Mouse (Mus musculus) skeletal muscle tissue, adult 2 months (tissue): ENCODE data around the gene Ubac2.
"Not testable (repeated sequence)": the region's sequence is repeated elsewhere in the genome, so short reads cannot be mapped to it uniquely, and the experiment has no call there.

Experiments
- DNase-seq: peaks from one replicate; pipeline ENCODE4 v3.0.0-alpha.2; 2012; ENCODE audit warnings: low read depth, low spot score

Ubac2 gene

GRCm38 (mm10) chr14:122047784-122048183, 169.4 kb downstream of the Ubac2 start:
- no peak for DNase-seq

DNA sequence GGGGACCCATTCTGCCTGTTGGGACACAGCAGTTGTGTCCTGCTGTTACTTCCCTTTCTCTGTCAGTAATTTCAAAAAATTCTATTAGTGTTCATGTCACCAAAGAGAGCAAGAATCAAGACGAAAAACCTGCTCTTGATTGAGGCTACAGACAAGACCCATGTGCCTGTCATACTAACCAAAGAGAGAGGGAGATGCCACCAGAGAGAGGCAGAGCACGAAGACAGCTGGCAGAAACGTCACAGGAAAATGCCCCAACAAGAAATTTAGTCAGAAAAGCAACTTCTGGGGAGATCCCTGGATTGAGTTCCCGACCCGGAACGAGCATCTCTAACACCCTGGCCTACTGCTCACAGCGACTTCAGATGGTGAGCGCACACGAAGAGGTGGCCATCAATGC, 170.4 kb downstream of the Ubac2 start:
- DNase-seq: no peak

GRCm38 (mm10) chr14:122052896-122053635, 174.6 kb downstream of the Ubac2 start:
- DNase-seq: no peak

DNA sequence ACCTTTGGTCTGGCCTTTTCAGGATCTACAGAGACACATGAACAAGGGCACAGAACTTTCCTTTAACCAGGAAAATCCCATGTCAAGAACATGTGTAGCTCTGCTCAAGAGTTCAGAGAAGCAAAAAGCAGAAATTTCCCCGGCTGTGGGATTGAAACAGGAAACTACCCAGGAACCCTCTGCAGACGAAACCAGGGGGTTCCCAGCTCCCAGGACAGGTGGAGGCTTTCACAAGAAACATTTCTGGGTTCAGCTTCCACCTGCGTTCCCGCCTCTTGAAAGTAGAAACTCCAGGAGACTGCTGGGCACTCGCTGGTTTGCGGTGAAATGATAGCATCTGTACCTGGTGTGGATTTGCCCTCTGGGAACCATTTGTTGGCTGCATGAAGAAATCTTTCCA, 178.5 kb downstream of the Ubac2 start:
- no peak for DNase-seq

DNA sequence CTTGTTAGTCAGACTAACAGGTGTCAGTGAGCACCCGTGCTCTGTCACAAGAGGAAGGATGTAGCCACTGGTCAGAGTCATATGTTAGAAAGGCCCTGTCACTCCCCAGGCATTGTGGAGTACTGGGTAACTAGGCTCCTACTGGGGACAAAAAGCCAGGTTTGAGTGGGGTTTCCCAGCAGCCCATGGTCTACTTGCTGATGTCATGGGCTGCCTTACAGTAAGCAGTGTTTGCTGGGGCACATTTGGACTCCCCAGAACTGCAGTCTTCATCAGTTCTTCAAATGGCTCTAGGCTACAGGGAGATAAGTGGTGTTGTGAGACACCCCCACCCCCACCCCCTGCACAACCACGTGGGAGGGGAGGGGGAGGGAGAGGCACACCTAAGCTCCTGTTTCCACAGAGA, 179.5 kb downstream of the Ubac2 start:
- no peak for DNase-seq

DNA sequence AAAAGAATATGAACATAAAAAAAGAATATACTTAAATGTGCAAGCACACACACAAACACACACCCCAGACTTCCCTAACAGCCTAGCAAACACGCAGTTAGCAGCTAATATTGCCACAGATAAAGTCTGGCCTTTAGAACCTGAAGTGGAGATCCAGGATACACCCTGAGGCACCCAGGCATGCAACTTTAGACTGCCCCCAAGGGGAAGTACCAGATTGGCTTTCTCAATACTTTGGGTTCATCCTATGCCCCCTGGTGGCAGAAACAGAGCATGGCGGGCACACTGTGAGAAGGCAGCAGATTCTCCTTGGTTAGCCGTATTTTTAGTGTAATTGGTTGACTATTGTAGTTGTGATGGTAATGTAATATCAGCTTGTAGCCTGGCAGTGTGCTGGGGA, 182.2 kb downstream of the Ubac2 start:
- peak; percentile 69 for DNase-seq

GRCm38 (mm10) chr14:122061376-122061775, 183.0 kb downstream of the Ubac2 start:
- DNase-seq: no peak

- DNase-seq: no peak
Measured at GRCm38 (mm10) chr14:122062411-122063090, 184.1 kb downstream of the Ubac2 start.

- DNase-seq: no peak
Measured at GRCm38 (mm10) chr14:122063599-122063998, 185.2 kb downstream of the Ubac2 start.

- peak; percentile 34 for DNase-seq
Measured at GRCm38 (mm10) chr14:122064519-122064918, 186.1 kb downstream of the Ubac2 start.

GRCm38 (mm10) chr14:122066243-122066642, 187.8 kb downstream of the Ubac2 start:
- DNase-seq: no peak

DNA sequence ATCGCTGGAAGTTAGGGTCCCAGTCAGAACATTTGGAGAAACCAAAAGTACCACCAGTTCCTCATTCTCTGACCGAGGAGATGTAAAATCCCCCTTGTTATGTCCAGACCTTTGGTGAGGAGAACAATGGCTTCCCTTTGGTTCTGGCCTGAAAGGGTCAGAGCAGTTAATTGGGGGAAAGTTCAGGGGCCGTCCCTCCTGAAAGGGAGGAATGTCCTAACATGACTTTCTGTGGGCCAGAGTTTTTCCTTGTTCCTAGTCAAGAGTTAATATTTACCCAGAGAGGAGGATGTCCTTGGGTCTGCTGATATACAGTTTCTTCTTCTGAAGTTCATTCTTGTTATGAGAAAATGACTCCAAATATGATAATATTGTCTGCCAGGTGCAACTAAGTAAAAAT, 189.6 kb downstream of the Ubac2 start:
- not testable (repeated sequence) for DNase-seq

DNA sequence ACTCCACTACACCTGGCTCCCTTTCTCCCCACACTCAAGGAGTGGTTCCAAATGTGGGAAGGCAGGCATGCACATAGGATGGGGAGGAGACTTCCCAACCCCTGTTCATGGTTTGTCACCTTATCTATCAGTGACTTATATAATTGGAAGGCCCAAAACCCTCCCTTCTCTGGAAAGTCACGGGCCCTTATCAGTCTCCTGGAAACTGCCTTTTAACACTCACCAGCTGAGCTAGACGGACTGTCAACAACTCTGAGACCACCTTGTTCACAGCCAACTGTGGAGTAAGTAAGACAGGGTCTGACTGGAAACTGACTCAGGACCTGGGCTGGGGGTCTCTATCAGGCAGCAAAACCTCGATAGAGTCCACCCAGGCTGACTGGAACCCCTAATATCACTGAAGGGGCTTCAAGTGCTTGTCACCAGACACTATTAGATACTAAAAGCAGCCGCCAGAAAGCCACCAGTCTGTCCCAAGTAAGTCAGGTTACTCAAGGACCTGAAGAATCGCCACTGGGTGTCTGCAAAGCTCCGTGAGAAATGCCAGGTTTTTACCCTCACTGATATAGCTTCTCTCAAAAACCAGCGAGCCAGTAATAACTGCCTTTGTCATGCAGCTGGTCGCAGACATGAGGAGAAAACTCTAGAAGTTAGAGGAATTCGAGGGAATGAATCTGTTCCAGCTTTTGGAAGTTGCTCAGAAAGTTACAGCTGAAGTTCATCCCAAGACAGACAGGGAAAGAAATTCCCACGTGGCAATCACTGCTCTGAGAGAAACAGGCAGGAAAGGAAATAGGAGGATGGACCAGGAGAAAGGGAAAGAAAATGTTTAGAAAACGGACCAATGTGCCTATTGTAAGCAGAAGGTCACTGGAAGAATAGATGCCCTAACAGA, 190.6 kb downstream of the Ubac2 start:
- DNase-seq: no peak

DNA sequence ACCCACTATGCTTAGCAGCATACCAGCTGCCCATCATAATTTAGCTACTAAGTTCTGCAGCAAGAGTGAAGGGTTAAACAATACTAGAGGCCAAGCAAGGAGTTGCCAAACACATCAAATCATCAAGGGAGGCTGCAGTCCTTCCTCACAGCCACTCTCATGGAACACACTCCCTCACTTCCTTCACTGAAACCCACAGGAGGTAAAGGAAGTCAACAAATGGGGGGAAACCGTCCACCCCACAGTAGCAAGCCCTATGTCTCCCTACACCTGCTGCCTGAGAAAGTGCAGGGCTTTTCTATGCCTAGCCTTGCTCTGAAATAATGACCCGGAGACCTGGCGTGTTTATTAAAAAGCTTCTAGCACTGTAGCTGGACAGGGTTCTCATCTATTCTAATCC, 191.5 kb downstream of the Ubac2 start:
- DNase-seq: no peak
